In the genomic region with DNA sequence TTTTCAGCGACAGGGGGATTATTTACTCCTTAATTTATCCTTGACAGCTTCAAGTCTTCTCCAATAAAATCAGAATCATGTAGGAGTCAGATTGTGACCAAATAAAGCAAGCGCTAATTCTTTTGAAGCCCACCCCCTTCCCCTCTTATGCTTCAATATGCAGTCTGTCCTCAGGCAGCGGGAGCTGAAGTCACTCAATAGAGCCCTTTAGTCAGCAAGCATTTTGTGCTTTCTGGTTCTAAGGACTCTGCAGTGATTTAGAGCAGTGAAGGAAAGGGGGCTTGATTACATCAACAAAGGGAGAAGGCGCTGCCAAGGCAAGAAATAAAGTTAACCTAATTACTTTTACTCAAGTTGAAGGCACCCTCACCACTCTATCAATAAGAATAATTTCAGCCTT, we compare ENCODE assay signal across 9 mouse cellular contexts.
A peak's percentile ranks its signal among the peaks of the same experiment; 100 is the strongest.
DNase-seq lines count a peak whose midpoint lies in the region; ATAC-seq lines count a peak whose summit lies in the region.
"Had no signal": no experiment of that assay in that cellular context is flagged by ENCODE, and none has a peak within 500 bp of the region (broad histone marks: within the 10 kb centered on the region; RNA-seq: fewer than 3 reads in every experiment).

No protein-coding gene starts in this region.

- H3K27me3 ChIP-seq in heart, embryonic 13.5 days (replicated peaks), result no peaks in the 10 kb centered on the region
- H3K27me3 ChIP-seq in hindbrain, embryonic 11.5 days (ENCODE audit: control insufficient read depth, insufficient read depth, low read length), result no peaks in the 10 kb centered on the region
- peaks cover 58% of the 10 kb centered on the region for H3K27me3 ChIP-seq in midbrain, embryonic 13.5 days

- no peak for ATAC-seq in heart, embryonic 13.5 days (ENCODE audit: extremely low read depth, insufficient number of reproducible peaks, low FRiP score, low TSS enrichment)
- ATAC-seq in hindbrain, embryonic 11.5 days (ENCODE audit: low FRiP score), result 0 out of 2 replicates have a peak, but pooled peaks have one; percentile 25
- peak; percentile 71 for ATAC-seq in midbrain, embryonic 13.5 days
- no peak for ATAC-seq in CD4-positive, CD25-positive, alpha-beta regulatory T cell, adult 4 months

- no peak overlapping the region for H3K27ac ChIP-seq in heart, embryonic 13.5 days (replicated peaks)
- no peak overlapping the region for H3K27ac ChIP-seq in hindbrain, embryonic 11.5 days (ENCODE audit: low read depth, low read length)
- H3K27ac ChIP-seq in midbrain, embryonic 13.5 days, result no peak overlapping the region
- H3K27ac ChIP-seq: liver, embryonic 14.5 days had no signal

- 56% methylated on average over 4 of the region's 4 CpGs for WGBS in heart, embryonic 13.5 days
- 27% methylated on average over 4 of the region's 4 CpGs for WGBS in hindbrain, embryonic 11.5 days
- WGBS in midbrain, embryonic 13.5 days, result 8% methylated on average over 4 of the region's 4 CpGs

- H3K4me2 ChIP-seq in heart, embryonic 13.5 days, result peak overlapping the region; percentile 74
- H3K4me2 ChIP-seq in hindbrain, embryonic 11.5 days (replicated peaks; ENCODE audit: low read depth, low read length), result peak overlapping the region; percentile 35
- peak overlapping the region; percentile 49 for H3K4me2 ChIP-seq in midbrain, embryonic 13.5 days (replicated peaks)

- no peaks in the 10 kb centered on the region for H3K36me3 ChIP-seq in heart, embryonic 13.5 days
- H3K36me3 ChIP-seq in hindbrain, embryonic 11.5 days (ENCODE audit: control insufficient read depth, insufficient read depth, low read length), result no peaks in the 10 kb centered on the region
- no peaks in the 10 kb centered on the region for H3K36me3 ChIP-seq in midbrain, embryonic 13.5 days

- H3K4me1 ChIP-seq in heart, embryonic 13.5 days, result peaks cover 22% of the 10 kb centered on the region
- H3K4me1 ChIP-seq in hindbrain, embryonic 11.5 days (replicated peaks; ENCODE audit: control insufficient read depth, insufficient read depth, low read length), result no peaks in the 10 kb centered on the region
- peaks cover 16% of the 10 kb centered on the region for H3K4me1 ChIP-seq in midbrain, embryonic 13.5 days (replicated peaks)

- DNase-seq in heart, postnatal 4 days, result no peak
- DNase-seq in embryo, embryonic 11 days, result peak; percentile 39
- DNase-seq in hindbrain, embryonic 11.5 days (ENCODE audit: low spot score), result no peak
- no peak for DNase-seq in thymus, postnatal 25 days
- DNase-seq in gastrocnemius, postnatal 4 days (ENCODE audit: low spot score in 2 of 2), result no peak

- peak overlapping the region; percentile 53 for H3K4me3 ChIP-seq in heart, embryonic 13.5 days
- H3K4me3 ChIP-seq in hindbrain, embryonic 11.5 days (ENCODE audit: low read depth, low read length), result no peak overlapping the region; the same call in 1 of the 2 replicates
- H3K4me3 ChIP-seq in midbrain, embryonic 13.5 days (replicated peaks), result peak overlapping the region; percentile 35

- no peak overlapping the region for H3K9ac ChIP-seq in heart, embryonic 13.5 days
- no peak overlapping the region for H3K9ac ChIP-seq in hindbrain, embryonic 11.5 days (ENCODE audit: low read depth, low read length)
- H3K9ac ChIP-seq in midbrain, embryonic 13.5 days (replicated peaks), result peak overlapping the region; percentile 48; the same call in 1 of the 2 replicates
- H3K9ac ChIP-seq: liver, embryonic 14.5 days had no signal

- no peaks in the 10 kb centered on the region for H3K9me3 ChIP-seq in heart, embryonic 13.5 days
- no peaks in the 10 kb centered on the region for H3K9me3 ChIP-seq in hindbrain, embryonic 11.5 days (ENCODE audit: control insufficient read depth, low read length)
- H3K9me3 ChIP-seq in midbrain, embryonic 13.5 days, result no peaks in the 10 kb centered on the region

Comparison
In these comparisons a context has a peak if more than half of its experiments do, and no peak if none do; other contexts are left out.
1. ATAC-seq: peak in hindbrain, embryonic 11.5 days (single experiment) and midbrain, embryonic 13.5 days (single experiment); none in heart, embryonic 13.5 days (single experiment) and CD4-positive, CD25-positive, alpha-beta regulatory T cell, adult 4 months (single experiment).
2. Peak in every context shown above with its lines, with median percentiles within 50 percentile points of each other: H3K4me2 ChIP-seq.